Mouse (Mus musculus) lung, adult 2 months (tissue): ENCODE data around the gene Ccng1.

Source experiments
- CTCF ChIP-seq: fragments of 200-500 bp; IDR thresholded peaks from 2 replicates; pipeline ENCODE4 v1.5.1; 2011; ENCODE audit warnings: mild to moderate bottlenecking, low read length, control low read depth; ENCODE audit not compliant: insufficient read depth
- POLR2A ChIP-seq: fragments of 200-500 bp; IDR thresholded peaks from 2 replicates; pipeline ENCODE4 v1.6.1; 2011; ENCODE audit warnings: low read depth, mild to moderate bottlenecking, control low read depth, low read length, borderline replicate concordance; ENCODE audit errors: extremely low read depth

DNA sequence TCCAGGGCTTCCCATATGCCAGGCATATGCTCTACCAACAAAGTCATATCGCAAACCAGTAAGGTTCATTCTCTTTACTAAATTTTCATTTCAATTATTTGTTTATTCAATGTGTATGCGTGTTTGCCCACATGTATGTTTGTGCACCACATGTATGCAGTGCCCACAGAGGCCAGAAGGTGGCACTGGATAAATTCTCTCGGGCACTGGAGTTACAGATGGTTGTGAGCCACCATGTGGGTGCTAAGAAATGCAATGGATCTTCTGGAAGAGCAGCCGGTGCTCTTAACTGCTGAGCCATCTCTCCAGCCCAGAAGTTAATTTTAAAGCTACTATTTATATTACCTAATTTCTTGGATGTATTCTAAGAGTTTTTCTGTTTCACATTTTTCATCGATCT lies 39.6 kb downstream of the Ccng1 start:
- TF ChIP-seq CTCF = no peak
- TF ChIP-seq POLR2A = no peak
